Mouse (Mus musculus): Measurements from ENCODE around the gene Hic1.
"Not testable (repeated sequence)": the region's sequence is repeated elsewhere in the genome, so short reads cannot be mapped to it uniquely, and the experiment has no call there.

Gene Hic1

GRCm38 (mm10) chr11:75192336-75193214 lies 23.3 kb upstream of the Hic1 start:
- DNase-seq (ENCODE audit: low spot score): peak; percentile 86

GRCm38 (mm10) chr11:75191841-75192240 lies 22.5 kb upstream of the Hic1 start:
- no peak for DNase-seq (ENCODE audit: low spot score)

GRCm38 (mm10) chr11:75190905-75191441 lies 21.7 kb upstream of the Hic1 start, which contains the start of gene Dph1:
TSS of gene Dph1 (minus strand) at chr11:75191241.
- no peak for DNase-seq (ENCODE audit: low spot score)

GRCm38 (mm10) chr11:75190371-75190724 lies 21.0 kb upstream of the Hic1 start:
- DNase-seq (ENCODE audit: low spot score): peak; percentile 94

- DNase-seq (ENCODE audit: low spot score): no peak
Measured at GRCm38 (mm10) chr11:75189713-75190370, 20.5 kb upstream of the Hic1 start.

GRCm38 (mm10) chr11:75184986-75185385 lies 15.7 kb upstream of the Hic1 start:
- no peak for DNase-seq (ENCODE audit: low spot score)

GRCm38 (mm10) chr11:75184573-75184972 lies 15.3 kb upstream of the Hic1 start:
- DNase-seq (ENCODE audit: low spot score): no peak

GRCm38 (mm10) chr11:75183917-75184570 lies 14.7 kb upstream of the Hic1 start:
- DNase-seq (ENCODE audit: low spot score): no peak

- peak; percentile 95 for DNase-seq (ENCODE audit: low spot score)
Measured at GRCm38 (mm10) chr11:75178672-75179208, 9.4 kb upstream of the Hic1 start, which contains the start of gene Ovca2. TSS of gene Ovca2 (minus strand) at chr11:75178835.

GRCm38 (mm10) chr11:75178011-75178410 lies 8.7 kb upstream of the Hic1 start:
- no peak for DNase-seq (ENCODE audit: low spot score)

- DNase-seq (ENCODE audit: low spot score): not testable (repeated sequence)
Measured at GRCm38 (mm10) chr11:75174574-75174973, 5.3 kb upstream of the Hic1 start.

GRCm38 (mm10) chr11:75173799-75174165 lies 4.5 kb upstream of the Hic1 start:
- no peak for DNase-seq (ENCODE audit: low spot score)

- DNase-seq (ENCODE audit: low spot score): peak; percentile 84
Measured at GRCm38 (mm10) chr11:75173095-75173798, 3.9 kb upstream of the Hic1 start.

GRCm38 (mm10) chr11:75172151-75173094 lies 3.1 kb upstream of the Hic1 start:
- peak; percentile 54 for DNase-seq (ENCODE audit: low spot score)

GRCm38 (mm10) chr11:75171186-75171865 lies 2.0 kb upstream of the Hic1 start:
- DNase-seq (ENCODE audit: low spot score): no peak

GRCm38 (mm10) chr11:75170136-75170751 lies 925 bp upstream of the Hic1 start:
- DNase-seq (ENCODE audit: low spot score): peak; percentile 95

- peak; percentile 83 for DNase-seq (ENCODE audit: low spot score)
Measured at GRCm38 (mm10) chr11:75168590-75169361, 543 bp downstream of the Hic1 start.

All from embryo, embryonic 10.5 days (tissue).